Mouse (Mus musculus) liver, embryonic 15.5 days (tissue): Measurements from ENCODE around the gene Gm10160. TPM values are rescaled to one million over a fixed set of nuclear protein-coding genes. Genes with fewer than 3 reads are reported as not detected.
A peak's percentile ranks its signal among the peaks of the same experiment; 100 is the strongest.

Experiments
- ATAC-seq: fragments of 200-750 bp; cut with Nextera tagmentation; 2 replicates; pipeline ENCODE4 v1.8.0; 2017; ENCODE audit warnings: moderate number of reproducible peaks, mild to moderate bottlenecking, moderate library complexity; ENCODE audit not compliant: insufficient read depth
- H3K27ac ChIP-seq: fragments of 300-500 bp; sonication (generic); replicated peaks from 2 replicates; pipeline ENCODE4 v1.5.1; 2015; ENCODE audit warnings: mild to moderate bottlenecking, inconsistent platforms
- H3K27me3 ChIP-seq: fragments of 300-500 bp; sonication (generic); 2 replicates; pipeline ENCODE4 v1.6.1; 2015; ENCODE audit warnings: mild to moderate bottlenecking, inconsistent platforms
- H3K36me3 ChIP-seq: fragments of 300-500 bp; sonication (generic); replicated peaks from 2 replicates; pipeline ENCODE4 v1.6.1; 2015; ENCODE audit warnings: moderate library complexity, mild to moderate bottlenecking, inconsistent platforms
- H3K4me1 ChIP-seq: fragments of 300-500 bp; sonication (generic); replicated peaks from 2 replicates; pipeline ENCODE4 v1.6.1; 2015; ENCODE audit warnings: inconsistent platforms
- H3K4me2 ChIP-seq: fragments of 300-500 bp; sonication (generic); 2 replicates; pipeline ENCODE4 v1.6.1; 2015; ENCODE audit warnings: moderate library complexity, mild to moderate bottlenecking, inconsistent platforms
- H3K4me3 ChIP-seq: fragments of 300-500 bp; sonication (generic); replicated peaks from 2 replicates; pipeline ENCODE4 v1.5.1; 2015; ENCODE audit warnings: mild to moderate bottlenecking, inconsistent platforms
- H3K9ac ChIP-seq: fragments of 300-500 bp; sonication (generic); 2 replicates; pipeline ENCODE4 v1.6.1; 2015; ENCODE audit warnings: moderate library complexity, mild to moderate bottlenecking, inconsistent platforms
- H3K9me3 ChIP-seq: fragments of 300-500 bp; sonication (generic); replicated peaks from 2 replicates; pipeline ENCODE4 v1.6.1; 2016; ENCODE audit warnings: inconsistent platforms
- WGBS: fragments of 180-500 bp; shearing (Covaris S2); methylation state at CpG from one replicate; pipeline ENCODE4 v1.1.7; 2015; ENCODE audit warnings: mixed read lengths; ENCODE audit not compliant: insufficient replicate concordance; 5-methylcytosine and 5-hydroxymethylcytosine counted together
- polyA plus RNA-seq: library from polyadenylated mRNA; unstranded; fragments of >200 nt; fragmentation: Nextera tagmentation; extraction: Ambion mirVana; gene quantifications from 2 replicates; pipeline ENCODE4 v1.2.1, GENCODE M21; 2015

The Gm10160 gene
- polyA plus RNA-seq, 1 experiment from 2014 or later = not detected

- H3K9me3 ChIP-seq = no peaks in the 10 kb centered on the region
- no peak overlapping the region for H3K27ac ChIP-seq
- no peak overlapping the region for H3K9ac ChIP-seq
- ATAC-seq = no peak
- H3K4me1 ChIP-seq = no peaks in the 10 kb centered on the region
- no peak overlapping the region for H3K4me2 ChIP-seq
- H3K4me3 ChIP-seq = no peak overlapping the region
- H3K27me3 ChIP-seq = peaks cover 68% of the 10 kb centered on the region
- 34% methylated on average over 6 of the region's 6 CpGs for WGBS
- H3K36me3 ChIP-seq = 0 out of 2 replicates have a peak, but pooled peaks cover 3% of the 10 kb centered on the region
These were observed 12.6 kb upstream of the Gm10160 start for GRCm38 (mm10) chr7:81868158-81868557.

- WGBS = 68% methylated on average over 9 of the region's 9 CpGs
- Histone ChIP-seq H3K36me3 (0 out of 2 replicates have a peak, but pooled peaks cover 3% of the 10 kb centered on the region), H3K9me3 (no peaks in the 10 kb centered on the region), H3K4me1 (no peaks in the 10 kb centered on the region), H3K27ac (no peak overlapping the region), H3K9ac (no peak overlapping the region), H3K4me3 (no peak overlapping the region), H3K4me2 (no peak overlapping the region), H3K27me3 (peaks cover 75% of the 10 kb centered on the region)
- ATAC-seq = no peak
These were observed 11.8 kb upstream of the Gm10160 start for GRCm38 (mm10) chr7:81867231-81867930.

GRCm38 (mm10) chr7:81865937-81866336 is 10.3 kb upstream of the Gm10160 start:
- Histone ChIP-seq H3K36me3 (0 out of 2 replicates have a peak, but pooled peaks cover 3% of the 10 kb centered on the region), H3K4me2 (no peak overlapping the region), H3K9ac (no peak overlapping the region), H3K4me3 (no peak overlapping the region), H3K27me3 (peaks cover 83% of the 10 kb centered on the region), H3K4me1 (no peaks in the 10 kb centered on the region), H3K9me3 (no peaks in the 10 kb centered on the region), H3K27ac (no peak overlapping the region)
- ATAC-seq = no peak
- WGBS = 71% methylated on average over 6 of the region's 6 CpGs

- Histone ChIP-seq H3K27me3 (peaks cover 83% of the 10 kb centered on the region), H3K36me3 (0 out of 2 replicates have a peak, but pooled peaks cover 3% of the 10 kb centered on the region), H3K4me1 (no peaks in the 10 kb centered on the region; the same call in 1 of the 2 replicates), H3K4me3 (no peak overlapping the region), H3K27ac (no peak overlapping the region), H3K9ac (no peak overlapping the region), H3K9me3 (no peaks in the 10 kb centered on the region), H3K4me2 (no peak overlapping the region)
- ATAC-seq = no peak
- WGBS = 61% methylated on average over 6 of the region's 6 CpGs
These were observed 9.0 kb upstream of the Gm10160 start for GRCm38 (mm10) chr7:81864552-81864951.

GRCm38 (mm10) chr7:81862587-81863583 is 7.3 kb upstream of the Gm10160 start:
- Histone ChIP-seq H3K27me3 (peaks cover 89% of the 10 kb centered on the region), H3K4me2 (peak overlapping the region; percentile 58), H3K27ac (peak overlapping the region; percentile 45)

GRCm38 (mm10) chr7:81861921-81862320 is 6.3 kb upstream of the Gm10160 start:
- Histone ChIP-seq H3K36me3 (0 out of 2 replicates have a peak, but pooled peaks cover 3% of the 10 kb centered on the region), H3K4me1 (peaks cover 14% of the 10 kb centered on the region), H3K9ac (no peak overlapping the region), H3K9me3 (no peaks in the 10 kb centered on the region), H3K4me2 (peak overlapping the region; percentile 58), H3K27me3 (peaks cover 89% of the 10 kb centered on the region), H3K27ac (peak overlapping the region; percentile 45; the same call in 1 of the 2 replicates), H3K4me3 (peak overlapping the region; percentile 21)
- ATAC-seq = no peak
- WGBS = 33% methylated on average over 4 of the region's 4 CpGs

More at GRCm38 (mm10) chr7:81862587-81863583, 7.3 kb upstream of the Gm10160 start:
- H3K4me1 ChIP-seq = peaks cover 13% of the 10 kb centered on the region
- ATAC-seq = no peak
- H3K9ac ChIP-seq = no peak overlapping the region; the same call in 1 of the 2 replicates
- peak overlapping the region; percentile 28 for H3K4me3 ChIP-seq
- 0 out of 2 replicates have a peak, but pooled peaks cover 3% of the 10 kb centered on the region for H3K36me3 ChIP-seq
- H3K9me3 ChIP-seq = no peaks in the 10 kb centered on the region
- 20% methylated on average over 24 of the region's 24 CpGs for WGBS

- peak overlapping the region; percentile 21 for H3K4me3 ChIP-seq
- H3K36me3 ChIP-seq = 0 out of 2 replicates have a peak, but pooled peaks cover 3% of the 10 kb centered on the region
- H3K9ac ChIP-seq = no peak overlapping the region
- peak overlapping the region; percentile 45; the same call in 1 of the 2 replicates for H3K27ac ChIP-seq
- peaks cover 14% of the 10 kb centered on the region for H3K4me1 ChIP-seq
- no peaks in the 10 kb centered on the region for H3K9me3 ChIP-seq
- ATAC-seq = no peak
- 63% methylated on average over 2 of the region's 2 CpGs for WGBS
- peak overlapping the region; percentile 58 for H3K4me2 ChIP-seq
- H3K27me3 ChIP-seq = peaks cover 91% of the 10 kb centered on the region
These were observed 5.9 kb upstream of the Gm10160 start for GRCm38 (mm10) chr7:81861461-81861860.

GRCm38 (mm10) chr7:81860996-81861395 is 5.4 kb upstream of the Gm10160 start:
- peak overlapping the region; percentile 58 for H3K4me2 ChIP-seq
- 26% methylated on average over 5 of the region's 5 CpGs for WGBS
- no peak overlapping the region for H3K27ac ChIP-seq
- 0 out of 2 replicates have a peak, but pooled peaks cover 2% of the 10 kb centered on the region for H3K36me3 ChIP-seq
- H3K9ac ChIP-seq = no peak overlapping the region
- ATAC-seq = no peak
- H3K4me1 ChIP-seq = peaks cover 14% of the 10 kb centered on the region
- 0 out of 2 replicates have a peak overlapping the region, but pooled peaks have one; percentile 54 for H3K4me3 ChIP-seq
- H3K27me3 ChIP-seq = peaks cover 94% of the 10 kb centered on the region
- H3K9me3 ChIP-seq = no peaks in the 10 kb centered on the region

- peak; percentile 50 for ATAC-seq
These were observed 4.5 kb upstream of the Gm10160 start for GRCm38 (mm10) chr7:81860071-81860470.

GRCm38 (mm10) chr7:81858968-81859721 is 3.6 kb upstream of the Gm10160 start, which contains the start of gene Tm6sf1:
Gene Tm6sf1 (plus strand): TSS chr7:81859001.
- Histone ChIP-seq H3K4me2 (peak within 1 kb of the TSS; percentile 58), H3K9me3 (no peaks in the 10 kb centered on the region), H3K27me3 (peaks cover 93% of the 10 kb centered on the region), H3K9ac (peak within 1 kb of the TSS; percentile 32), H3K4me3 (peak within 1 kb of the TSS; percentile 54), H3K36me3 (no peaks in the 10 kb centered on the region), H3K27ac (peak within 1 kb of the TSS; percentile 57), H3K4me1 (peaks cover 18% of the 10 kb centered on the region)
- ATAC-seq = peak; percentile 23; the same call in 1 of the 2 replicates
- WGBS = under 1% methylated on average over 64 of the region's 64 CpGs

More at GRCm38 (mm10) chr7:81860071-81860470, 4.5 kb upstream of the Gm10160 start:
- Histone ChIP-seq H3K36me3 (no peaks in the 10 kb centered on the region), H3K27me3 (peaks cover 92% of the 10 kb centered on the region), H3K27ac (peak overlapping the region; percentile 57; the same call in 1 of the 2 replicates), H3K4me1 (peaks cover 14% of the 10 kb centered on the region), H3K4me2 (peak overlapping the region; percentile 58), H3K9ac (no peak overlapping the region), H3K9me3 (no peaks in the 10 kb centered on the region), H3K4me3 (peak overlapping the region; percentile 54)
- WGBS = 14% methylated on average over 11 of the region's 11 CpGs
